Mouse (Mus musculus) granulocyte monocyte progenitor cell, adult 5-6 weeks (primary cell): Measurements from ENCODE around the gene Ssc4d. TPM values are rescaled to one million over a fixed set of nuclear protein-coding genes. Genes with fewer than 3 reads are reported as not detected.

Source experiments
- ATAC-seq: replicated peaks from 2 replicates; pipeline ENCODE4 v1.8.0; 2016; ENCODE audit warnings: mild to moderate bottlenecking, moderate TSS enrichment, inconsistent platforms; ENCODE audit not compliant: poor library complexity, severe bottlenecking
- total RNA-seq, 2 experiments: library from RNA; stranded (forward) in 1 of 2; stranded (reverse) in 1 of 2; fragments of 200-712, 200-1000 nt in 1 of 2; fragments of >200 nt in 1 of 2; fragmentation: Nextera tagmentation in 1 of 2; gene quantifications; 2 replicates each; pipeline ENCODE4 v1.2.3; 2014 to 2017

Ssc4d gene
- total RNA-seq (2014; fragmentation: Nextera tagmentation), result 1.8 and 5.0 TPM in 2 replicates
- 0.90 TPM in 1 of 2 replicates, not detected in the other for total RNA-seq (2017)

DNA sequence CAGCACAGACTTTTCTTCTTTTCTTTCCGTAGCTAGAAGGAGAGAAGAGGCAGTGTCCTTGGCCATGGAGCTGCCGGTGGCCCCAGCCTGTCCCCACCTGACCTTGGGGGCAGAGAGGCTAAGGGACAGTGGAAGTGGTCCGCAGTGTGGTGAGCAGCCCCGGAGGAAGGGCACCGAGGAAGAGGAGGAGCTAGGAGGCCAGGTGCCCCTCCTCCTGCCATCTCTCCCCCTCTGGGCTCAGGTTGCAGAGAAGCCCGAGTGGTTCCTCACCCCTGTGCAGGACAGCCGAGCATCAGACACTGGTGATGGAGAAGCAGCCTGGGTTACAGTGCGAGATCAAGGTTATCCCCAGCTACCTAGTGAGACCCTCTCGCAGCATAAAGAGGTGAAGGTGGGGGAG lies at the start of gene Ssc4d:
TSS of gene Ssc4d (minus strand) at position 167 of the 400 bp plus-strand sequence.
- ATAC-seq, result 0 out of 2 replicates have a peak, but pooled peaks have one; percentile 35

DNA sequence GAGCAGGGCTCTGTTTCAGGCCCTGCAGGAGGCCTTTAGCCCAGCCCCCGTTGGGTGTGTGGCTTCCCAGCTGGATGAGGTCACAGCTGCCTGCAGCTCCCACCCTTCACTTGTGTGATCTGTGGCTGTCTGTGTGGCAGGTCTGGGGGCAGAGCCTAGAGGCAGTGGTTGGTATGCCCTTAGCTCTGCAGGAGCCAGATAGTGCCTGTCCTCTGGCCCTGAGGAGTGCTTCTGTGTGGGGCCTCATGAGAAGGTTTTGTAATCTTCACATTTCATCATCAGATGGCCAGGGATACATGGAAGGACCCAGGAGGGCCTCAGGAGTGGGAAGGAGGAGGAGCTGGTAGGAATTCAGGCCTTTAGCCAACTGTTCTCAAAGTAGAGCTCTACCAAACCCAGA lies 45.6 kb upstream of the Ssc4d start:
- no peak for ATAC-seq

DNA sequence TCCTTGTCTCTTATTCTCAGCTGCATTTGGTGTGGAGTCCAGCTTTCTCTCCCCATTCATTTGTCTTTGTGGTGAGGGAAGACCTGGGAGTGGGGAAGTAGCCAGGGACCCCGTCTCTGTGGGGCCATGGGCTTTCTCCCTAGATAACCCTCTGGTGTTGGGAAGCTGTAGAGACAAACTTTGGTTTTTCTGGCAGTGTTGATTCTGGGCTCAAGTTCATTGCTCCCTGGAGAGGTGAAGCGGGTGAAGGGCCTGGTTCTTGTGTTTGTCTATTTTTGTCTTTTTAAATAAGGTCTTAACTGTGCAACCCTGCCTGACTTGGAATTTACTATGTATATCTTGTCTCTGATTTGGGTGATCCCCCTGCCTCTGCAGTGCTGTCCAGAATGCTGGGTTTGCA lies 44.4 kb upstream of the Ssc4d start:
- ATAC-seq, result no peak

DNA sequence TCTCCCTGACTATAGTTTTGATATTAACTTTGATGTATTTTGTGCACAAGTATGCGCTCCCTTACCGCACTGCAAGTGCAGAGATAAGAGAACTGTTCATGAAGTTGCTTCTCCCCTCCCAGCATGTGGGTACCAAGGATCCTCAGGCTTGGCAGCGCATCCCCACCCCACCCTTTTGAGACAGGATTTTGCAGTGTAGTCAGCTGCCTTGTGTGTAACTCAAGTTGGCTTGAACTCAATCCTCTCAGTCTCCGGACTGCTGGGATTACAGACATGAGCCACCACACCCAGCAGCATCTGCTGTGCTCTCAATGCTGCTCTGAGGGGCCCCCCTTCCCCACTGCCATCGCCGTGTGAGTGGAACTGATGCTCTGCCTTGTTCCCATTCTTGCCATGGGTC lies 42.9 kb upstream of the Ssc4d start:
- no peak for ATAC-seq

DNA sequence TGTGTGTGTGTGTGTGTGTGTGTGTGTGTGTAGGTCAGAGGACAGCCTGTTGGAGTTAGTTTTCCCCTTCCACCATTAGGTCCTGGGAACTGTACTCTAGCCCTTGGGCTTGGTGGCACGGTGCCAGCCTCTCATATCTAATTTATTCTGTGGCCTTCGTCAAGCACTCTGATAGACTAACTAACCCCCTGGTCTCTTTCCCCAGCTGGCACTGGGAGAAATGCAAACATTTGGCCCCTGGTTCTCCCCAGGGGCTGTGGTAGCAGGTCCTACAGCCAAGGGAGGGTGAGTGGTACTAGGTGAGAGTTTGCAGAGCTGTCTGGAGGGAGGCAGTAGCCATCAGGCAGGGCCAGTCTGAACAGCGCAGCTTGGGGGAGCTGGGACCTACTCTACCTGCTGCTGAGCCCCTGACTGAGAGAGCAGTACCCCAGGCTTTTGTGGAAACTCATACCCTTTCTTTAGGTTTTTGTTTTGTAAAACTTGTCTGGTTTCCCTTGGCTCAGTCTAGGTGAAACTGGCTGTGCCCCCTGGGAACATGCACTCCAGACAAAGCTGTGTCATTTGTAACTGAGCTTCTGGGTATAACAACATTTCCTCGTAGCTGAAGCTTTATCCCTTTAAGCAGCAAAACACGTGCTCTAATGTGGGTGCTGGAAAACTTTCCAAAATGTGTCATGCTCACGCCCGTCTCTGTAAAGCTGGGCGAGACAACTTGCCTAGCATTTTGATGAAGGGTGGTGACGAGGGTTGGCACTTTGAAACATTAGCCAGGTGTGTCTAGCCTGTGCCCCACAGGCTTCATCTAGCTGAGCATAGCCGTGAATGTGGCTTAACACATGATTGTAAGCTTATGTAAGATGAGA lies 41.9 kb upstream of the Ssc4d start:
- no peak for ATAC-seq

DNA sequence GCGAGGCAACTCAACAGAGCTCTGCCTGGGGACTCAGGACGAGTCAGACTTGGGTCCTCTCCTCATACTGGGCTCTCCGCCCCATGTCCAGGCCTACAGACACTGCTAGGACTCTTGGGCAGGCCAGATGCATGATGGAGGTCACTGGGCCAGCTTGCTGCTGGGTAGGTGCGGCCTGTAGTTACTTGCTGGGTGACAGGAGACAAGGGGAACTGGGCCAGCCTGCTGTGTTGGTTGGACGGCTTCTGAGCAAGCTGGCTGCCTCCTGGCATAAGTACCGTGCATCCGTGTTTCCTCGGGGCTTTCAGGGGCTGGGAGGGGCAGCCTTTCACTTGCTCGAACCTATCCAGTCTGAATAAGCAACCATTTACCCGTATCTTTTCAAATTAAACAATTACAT lies 41.3 kb upstream of the Ssc4d start:
- no peak for ATAC-seq

DNA sequence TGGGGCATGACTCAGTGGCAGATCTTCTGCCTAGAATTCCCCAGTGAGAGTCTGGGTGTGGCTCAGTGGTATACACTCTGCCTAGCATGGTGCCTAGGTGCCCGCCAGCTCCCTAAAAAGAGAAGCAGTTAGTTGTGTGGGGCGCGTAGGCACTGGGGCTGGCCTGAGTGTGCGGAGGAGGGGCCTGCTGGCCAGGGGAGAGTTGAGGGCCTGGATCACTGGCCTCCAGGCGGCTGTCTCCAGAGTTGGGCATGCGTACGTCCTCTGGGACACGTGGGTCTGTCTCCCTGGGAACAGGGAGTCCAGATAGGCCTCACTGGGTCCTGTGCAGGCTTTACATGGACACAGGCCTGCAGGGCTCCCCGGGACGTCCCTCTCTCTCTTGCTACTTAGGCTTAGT lies 40.5 kb upstream of the Ssc4d start:
- no peak for ATAC-seq

DNA sequence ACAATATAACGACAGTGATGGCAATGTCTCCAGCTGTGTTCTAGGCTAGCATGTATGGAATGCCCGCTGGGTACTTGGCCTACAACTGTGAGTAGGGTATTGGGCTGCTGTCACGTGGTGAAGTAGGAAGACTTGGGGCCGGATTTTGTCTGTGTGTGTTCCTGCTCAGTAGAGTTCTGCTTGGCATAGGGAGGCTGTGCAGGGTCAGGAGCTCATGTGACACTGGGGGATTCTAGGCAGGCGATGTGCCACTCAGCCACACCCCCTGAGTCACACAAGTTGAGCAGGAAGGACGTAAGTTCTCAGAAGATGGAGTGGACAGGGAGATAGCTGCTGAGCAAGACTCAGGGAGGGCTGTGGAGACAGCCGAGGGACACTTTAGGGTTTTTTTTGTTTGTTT lies 33.4 kb upstream of the Ssc4d start:
- ATAC-seq, result no peak

DNA sequence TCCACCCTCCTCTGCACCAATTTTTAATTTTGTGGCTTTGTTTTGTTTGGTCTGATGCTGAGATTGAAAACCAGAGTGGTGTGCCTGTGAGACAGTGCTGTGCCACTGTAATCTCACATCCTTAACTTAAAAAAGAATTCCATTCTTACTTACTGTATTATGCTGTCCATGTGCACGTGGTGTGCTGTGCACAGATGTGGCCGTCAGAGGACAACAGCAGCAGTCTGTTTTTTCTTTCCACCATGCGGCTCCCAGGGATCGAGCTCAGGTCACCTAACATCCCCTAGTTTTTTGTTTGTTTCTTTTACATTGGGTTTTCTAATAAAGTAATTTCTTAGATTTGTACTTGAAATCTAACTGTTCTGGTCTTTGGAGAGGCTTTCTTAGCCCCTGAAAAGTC lies 30.2 kb upstream of the Ssc4d start:
- ATAC-seq, result no peak

DNA sequence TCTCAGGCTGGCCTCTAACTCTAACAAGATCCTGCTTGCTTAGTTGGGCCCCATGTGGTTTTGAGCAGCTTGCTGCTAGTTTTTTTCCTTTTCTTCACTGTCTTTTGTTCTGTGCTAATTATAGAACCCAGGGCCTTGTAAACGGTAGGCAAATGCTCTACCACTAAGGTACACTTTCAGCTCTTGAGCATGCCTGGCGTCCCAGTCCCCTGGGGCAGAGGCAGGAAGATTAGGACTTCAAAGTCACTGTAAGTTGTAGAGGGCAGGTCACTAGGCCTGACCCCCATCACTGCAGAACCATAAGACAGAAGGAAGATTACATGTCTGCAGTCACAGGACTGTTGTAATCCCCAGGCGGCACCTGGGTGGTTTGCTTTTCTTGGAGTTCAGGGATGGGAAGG lies 28.4 kb upstream of the Ssc4d start:
- no peak for ATAC-seq

DNA sequence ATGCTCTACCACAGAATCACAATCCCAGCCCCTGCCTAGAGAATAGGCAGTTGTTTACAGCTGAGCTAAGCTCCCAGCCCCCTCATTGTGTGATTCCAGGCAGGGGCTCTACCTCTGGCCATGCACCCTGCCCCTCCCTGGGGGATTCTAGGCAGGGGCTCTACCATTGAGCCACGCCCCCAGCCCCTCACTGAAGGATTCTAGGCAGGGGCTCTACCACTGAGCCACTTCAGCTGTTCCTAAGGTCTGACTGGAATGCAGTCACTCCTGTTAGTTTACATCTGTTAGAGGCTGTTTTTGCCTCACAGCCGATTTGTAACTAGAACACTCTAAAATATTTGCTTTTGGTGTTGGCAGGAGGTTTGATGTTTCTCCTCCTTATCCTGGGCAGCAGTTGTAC lies 28.0 kb upstream of the Ssc4d start:
- ATAC-seq, result no peak

DNA sequence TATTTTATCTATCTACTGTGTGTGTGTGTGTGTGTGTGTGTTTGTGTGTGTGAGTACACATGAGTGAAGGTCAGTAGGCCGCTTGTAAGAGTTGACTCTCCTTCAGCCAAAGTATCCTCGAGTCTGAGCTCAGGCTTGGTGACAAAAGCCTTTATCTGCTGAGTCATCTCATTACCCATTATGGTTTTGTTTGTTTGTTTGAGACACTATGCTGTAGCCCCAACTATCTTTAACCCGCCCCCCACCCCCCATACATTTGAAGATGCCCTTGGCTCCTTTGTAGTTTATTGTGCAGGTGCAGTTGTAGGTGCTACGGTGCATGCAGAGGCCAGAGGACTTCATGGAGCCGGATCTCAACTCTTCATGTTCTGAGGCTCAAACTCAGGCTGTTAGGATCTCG lies 26.9 kb upstream of the Ssc4d start:
- no peak for ATAC-seq

DNA sequence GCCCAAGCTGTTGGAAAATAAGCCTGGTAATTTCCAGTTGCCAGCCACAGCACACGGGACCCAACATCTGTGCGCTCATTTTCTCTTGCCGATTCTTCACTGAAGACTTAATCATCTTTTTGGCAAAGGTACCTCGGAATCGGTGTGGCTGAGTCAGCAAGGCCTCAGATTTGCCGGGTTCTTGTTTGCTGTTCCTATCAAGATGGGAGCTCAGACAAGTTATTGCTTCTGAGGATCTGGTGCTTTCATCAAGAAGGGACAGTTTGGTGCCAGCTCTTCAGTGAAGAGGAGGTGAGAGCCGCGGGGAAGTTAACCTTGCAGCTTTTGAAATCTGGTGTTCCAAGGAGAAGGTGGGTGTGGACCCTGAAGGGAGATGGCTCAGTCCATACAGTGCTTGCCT lies 21.8 kb upstream of the Ssc4d start:
- no peak for ATAC-seq

DNA sequence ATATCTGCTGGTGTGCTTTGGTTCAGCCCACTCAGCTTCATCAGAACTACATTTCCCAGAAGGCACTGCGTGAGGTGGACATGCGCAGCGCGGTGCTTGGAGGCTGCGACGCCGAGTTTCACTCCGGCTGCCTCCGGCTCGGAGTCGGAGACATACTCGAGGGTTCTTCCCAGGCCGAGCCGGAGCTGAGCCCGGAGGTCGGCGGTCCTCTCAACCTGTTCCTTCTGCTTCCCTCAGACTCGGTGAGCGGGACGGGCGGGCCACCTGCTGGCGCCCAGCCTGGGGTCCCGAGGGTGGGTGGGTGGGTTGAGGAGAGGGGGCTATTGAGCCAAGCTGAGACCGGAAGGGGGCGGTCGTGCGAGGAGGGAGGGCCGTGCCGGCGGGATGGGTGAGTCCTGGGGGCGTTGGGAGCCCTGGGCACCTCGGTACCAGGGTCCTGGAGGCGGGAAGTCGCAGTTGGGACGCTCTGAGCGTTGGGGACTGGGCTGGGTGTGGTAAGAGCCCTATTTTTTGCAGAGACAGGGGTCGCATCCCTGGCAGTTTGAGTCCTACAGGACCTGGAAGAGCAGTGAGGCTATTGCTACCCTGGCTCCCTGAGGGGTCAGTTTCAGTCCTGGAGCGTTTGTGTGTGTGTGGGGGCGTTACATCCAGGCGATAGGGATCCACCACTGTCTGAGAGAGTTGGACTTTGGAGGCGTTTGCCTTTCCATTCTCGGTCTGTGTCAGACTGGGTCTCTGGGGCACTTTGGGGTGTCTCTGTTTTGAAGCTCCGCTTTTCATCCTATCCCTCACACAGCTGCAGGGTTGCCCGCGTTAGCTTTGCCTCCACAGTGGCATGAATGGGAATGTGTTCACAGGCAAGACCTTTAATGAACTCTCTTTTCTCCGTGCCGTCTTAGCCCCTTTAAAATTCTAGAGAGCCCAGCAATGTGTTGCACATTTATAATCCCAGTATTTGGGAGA lies 20.7 kb upstream of the Ssc4d start, which contains the start of gene Dtx2:
TSS of gene Dtx2 (plus strand) at position 76 of the 963 bp plus-strand sequence.
- ATAC-seq, result peak; percentile 91

DNA sequence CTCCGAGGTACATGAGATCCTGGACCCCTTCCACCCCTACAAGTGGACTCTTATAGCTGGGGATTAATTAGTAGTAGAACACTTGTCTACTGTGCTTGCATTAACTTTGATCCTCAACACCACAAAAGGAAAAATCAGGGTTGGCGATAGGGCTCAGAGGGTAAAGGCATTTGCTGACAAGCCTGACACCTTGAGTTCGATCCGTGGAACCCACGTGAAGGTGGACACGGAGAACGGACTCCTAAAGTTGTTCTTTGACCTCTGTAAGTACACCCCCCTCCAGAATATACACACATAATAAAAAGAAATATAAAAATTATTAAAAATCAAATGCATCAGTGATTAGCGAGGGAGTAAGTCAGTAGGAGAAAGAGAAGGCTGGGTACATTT lies 20.0 kb upstream of the Ssc4d start:
- ATAC-seq, result no peak

DNA sequence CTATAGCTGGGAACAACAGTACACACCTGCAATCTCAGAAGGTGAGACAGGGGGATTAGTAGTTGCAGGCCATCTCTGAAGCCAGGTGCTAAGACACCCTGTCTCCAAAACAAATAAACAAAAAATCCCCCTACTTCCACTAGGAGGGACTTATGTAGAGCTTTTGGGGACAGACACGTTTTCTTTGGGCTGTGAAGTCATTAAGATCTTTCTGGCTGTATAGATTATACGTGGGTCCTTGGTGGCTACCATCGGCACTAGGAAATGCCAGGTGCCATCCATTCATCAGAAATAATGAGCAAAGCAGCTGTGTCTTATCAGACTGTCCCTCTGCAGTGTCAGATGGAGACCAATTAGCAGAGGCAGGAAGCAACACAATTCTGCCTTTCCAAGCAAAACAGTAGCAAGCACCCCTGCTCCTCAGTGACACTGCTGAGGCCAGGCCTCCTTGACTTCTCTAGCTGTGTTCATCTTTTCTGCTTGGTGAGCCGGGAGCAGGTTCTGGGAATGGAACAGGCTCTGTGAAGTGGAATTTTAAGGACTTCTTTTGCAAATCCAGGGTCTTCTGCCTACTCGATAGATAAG lies 19.1 kb upstream of the Ssc4d start:
- no peak for ATAC-seq

DNA sequence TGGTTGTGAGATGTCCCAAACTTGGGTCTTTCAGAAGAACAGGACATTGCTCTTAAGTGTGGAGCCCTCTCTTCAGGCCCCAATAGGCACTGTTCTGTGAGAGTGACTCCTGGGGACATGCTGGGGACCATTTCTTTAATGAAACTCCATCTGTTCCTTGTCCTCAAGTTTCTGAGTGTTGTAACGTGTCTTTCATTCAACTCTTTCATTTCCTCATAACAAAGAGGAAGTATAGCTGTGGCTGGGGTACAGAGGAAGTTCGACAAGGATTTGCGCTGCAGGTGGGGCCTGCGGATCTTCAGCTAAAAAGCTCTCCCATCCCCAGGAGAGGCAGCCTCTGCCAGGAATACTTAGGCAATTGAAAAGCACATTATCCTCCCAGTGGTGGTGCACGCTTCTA lies 16.3 kb upstream of the Ssc4d start:
- peak; percentile 85 for ATAC-seq

DNA sequence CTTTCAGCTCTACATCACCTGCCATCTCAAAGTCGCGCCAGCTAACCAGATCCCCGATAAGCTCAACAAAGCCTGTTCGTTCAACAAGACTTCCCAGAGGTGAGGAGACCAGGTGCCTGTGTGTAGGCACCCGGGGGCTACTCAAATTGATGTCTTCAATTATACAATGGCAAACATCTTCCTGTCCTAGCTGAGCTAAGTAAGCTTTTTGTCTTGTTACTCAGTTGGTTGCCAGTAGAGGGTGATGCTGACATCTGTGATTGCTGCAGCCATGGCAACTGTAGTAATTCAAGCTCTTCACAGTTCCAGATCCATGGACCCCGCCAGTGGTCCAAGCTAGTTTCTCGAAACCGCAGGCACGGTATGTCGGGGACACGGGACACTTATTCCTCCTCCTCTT lies 12.9 kb upstream of the Ssc4d start:
- ATAC-seq, result peak; percentile 29; the same call in 1 of the 2 replicates

DNA sequence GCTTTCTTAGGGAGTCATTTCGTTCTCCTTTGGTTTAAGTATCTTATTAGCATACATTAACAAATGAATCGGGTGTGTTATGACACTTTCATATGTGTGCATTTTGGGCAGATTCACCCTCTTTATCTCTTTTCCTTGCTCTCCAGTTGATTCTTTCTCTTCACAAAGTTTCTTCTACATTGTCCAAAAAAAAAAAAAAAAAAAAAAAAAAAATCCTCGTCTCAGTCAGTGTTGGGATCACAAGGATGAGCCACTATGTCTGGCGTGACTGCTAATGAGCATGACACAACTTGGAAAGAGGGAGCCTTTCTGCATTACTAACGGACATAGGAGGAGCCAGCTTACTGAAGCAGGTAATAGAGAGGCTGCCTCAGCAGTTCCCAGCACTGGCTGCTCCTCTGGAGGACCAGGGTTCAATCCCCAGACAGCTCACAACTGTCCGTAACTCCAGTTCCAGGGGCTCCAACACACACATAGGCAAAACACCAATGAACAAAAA lies 10.3 kb upstream of the Ssc4d start:
- ATAC-seq, result no peak

DNA sequence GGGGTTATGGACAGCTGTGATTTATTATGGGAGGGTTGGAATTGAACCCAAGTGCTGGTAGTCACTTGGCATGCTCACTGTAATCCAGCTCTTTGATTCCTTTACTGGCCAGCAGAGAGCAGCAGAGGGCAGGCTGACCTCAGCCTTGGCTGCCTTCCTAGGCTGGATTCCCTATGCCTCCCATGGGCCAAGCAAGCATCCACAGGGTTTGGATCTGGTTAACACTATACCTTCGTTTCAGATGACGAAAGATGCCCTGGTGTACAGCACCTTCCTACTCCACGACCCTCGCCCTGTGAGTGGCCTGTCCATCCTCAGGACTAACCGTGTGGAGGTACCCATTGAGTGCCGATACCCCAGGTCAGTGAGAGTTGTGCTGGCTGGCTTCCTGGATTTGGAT lies 8.1 kb upstream of the Ssc4d start:
- ATAC-seq, result peak; percentile 90

DNA sequence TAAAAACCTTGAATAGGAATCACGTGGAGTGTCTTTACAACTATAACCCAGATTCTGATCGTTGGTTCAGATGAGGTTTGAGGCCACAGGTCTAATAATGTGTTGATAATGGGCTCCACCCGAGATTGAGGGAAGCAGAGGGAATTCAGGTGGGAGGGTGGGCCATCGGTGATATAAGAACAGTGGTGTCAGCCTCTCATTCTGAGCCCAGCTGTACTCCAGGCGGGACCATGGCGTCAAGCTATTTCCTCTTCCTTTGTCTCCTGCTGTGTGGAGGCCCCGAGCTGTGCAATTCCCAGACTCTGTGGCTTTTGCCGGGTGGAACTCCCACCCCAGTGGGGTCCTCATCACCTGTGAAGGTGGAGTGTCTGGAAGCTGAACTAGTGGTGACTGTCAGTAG lies 5.6 kb upstream of the Ssc4d start, which contains the start of gene Zp3:
TSS of gene Zp3 (plus strand) at position 196 of the 400 bp plus-strand sequence.
- ATAC-seq, result no peak
